Mouse (Mus musculus) telencephalon, adult 2 months (tissue): Measurements from ENCODE around the gene Gk5.

Experiments used
- DNase-seq: peaks from one replicate; pipeline ENCODE4 v3.0.0-alpha.2; 2011; ENCODE audit warnings: low read depth, low spot score

Gene Gk5

DNA sequence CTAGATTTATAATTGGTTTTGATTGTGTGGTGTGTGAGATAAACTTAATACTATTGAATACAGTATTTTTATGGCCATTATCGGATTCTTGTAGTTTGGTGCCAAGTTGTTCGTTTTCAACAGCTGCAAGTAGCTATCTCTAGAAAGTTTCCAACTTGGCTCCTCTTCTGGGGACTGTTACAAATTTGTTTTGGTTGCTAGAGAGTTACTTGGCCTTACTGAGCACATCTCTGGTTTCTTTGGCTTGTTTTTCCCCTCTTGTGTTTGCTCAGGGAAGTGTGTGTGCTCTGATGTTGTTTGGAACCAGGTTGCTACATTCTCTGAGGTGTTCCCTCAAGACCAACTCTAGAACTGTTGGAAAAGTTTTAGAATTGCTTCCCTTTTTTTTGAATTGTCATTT is 104.1 kb downstream of the Gk5 start:
- DNase-seq = no peak

- no peak for DNase-seq
Observed at GRCm38 (mm10) chr9:96228285-96228684, 109.1 kb downstream of the Gk5 start.

DNA sequence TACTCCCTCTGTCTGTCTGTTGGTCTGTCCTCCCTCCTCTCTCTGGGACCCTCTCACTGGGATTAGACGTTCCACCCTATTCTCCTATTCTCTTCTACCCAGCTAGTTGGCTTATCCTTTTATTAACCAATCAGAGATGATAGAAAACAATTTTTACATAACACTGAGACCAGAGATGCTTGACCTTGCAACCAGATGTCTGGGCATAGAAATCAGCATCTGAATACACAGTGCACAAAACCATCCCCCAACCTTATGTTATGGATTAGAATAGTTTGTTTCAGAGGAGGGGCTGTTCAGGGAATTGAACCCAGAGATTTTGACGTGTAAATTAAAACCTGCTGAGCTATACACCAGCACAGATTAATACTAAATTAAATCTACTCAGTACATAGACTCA is 111.1 kb downstream of the Gk5 start:
- DNase-seq = no peak
